Mouse (Mus musculus) right cerebral cortex, postnatal 10 days (tissue): ENCODE data around the gene Pfkfb4.
A peak's percentile ranks its signal among the peaks of the same experiment; 100 is the strongest.

ENCODE experiments used
- DNase-seq, 2 experiments: peaks; one replicate each; pipeline ENCODE4 v3.0.0; 2021; ENCODE audit warnings: low spot score in 2 of 2

Pfkfb4 gene

GRCm38 (mm10) chr9:108991428-108992084 lies at the start of gene Pfkfb4:
TSS of gene Pfkfb4 (plus strand) at chr9:108991778.
- peak; percentile 96 to 98 for DNase-seq

GRCm38 (mm10) chr9:108945111-108945510 lies 46.5 kb upstream of the Pfkfb4 start:
- no peak for DNase-seq

DNA sequence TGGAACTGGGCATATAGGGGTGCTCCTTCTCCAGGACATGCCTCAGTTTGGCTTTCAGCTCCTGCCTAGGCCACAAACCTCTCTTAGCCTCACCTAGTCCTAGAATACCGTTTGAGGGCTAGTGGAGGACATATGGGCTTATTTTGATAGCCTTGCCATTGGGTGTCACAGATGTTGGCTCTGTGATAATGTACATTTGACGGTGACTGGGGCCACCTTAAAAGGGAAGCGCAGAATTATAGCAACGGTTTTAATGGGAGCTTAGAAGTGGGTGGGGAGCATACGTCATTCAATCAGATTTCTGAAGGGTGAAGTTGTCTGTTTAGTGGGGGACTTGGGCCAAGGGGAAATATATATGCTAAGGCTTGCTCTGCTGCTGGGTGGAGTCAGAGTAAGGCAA lies 46.0 kb upstream of the Pfkfb4 start:
- DNase-seq: no peak

DNA sequence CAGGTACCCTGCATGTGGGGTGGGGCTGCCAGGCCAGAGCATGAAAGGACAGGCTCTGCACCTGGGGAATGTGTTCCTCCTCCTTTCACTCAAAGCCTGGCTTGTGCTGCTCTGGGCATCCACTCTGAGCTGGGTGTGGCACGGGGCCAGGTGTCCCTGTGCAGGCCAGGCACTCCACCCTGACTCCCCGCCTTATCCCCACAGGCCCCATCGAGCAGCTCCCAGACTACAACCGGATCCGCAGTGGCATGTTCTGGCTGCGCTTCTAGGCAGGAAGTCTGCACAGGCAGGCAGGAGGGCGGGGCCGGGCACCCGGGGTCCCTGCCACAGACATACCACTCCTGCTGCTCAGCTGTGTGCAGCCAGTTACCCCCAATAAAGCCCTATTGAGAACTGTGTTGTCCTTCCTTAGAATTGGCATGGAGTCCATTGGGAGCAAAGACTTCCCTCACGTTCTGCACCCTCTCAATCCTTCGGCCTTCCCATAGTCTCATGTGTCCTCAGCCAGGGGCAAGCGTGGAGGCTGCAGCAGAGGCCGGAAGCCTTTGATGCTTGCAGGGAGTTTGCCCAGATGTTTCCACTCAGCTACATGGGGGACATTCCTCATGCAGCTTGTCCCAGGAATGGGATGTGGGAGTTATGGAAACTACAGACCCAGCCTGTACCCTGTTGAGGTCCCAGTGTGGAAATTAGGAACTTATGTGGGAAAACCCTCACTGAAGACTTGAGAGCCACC lies 42.2 kb upstream of the Pfkfb4 start:
- no peak for DNase-seq

GRCm38 (mm10) chr9:108949967-108950728 lies 41.4 kb upstream of the Pfkfb4 start:
- DNase-seq: no peak

GRCm38 (mm10) chr9:108953081-108953636 lies 38.4 kb upstream of the Pfkfb4 start, which contains the start of gene Col7a1:
TSS of gene Col7a1 (plus strand) at chr9:108953586.
- no peak for DNase-seq

- no peak for DNase-seq
Observed at GRCm38 (mm10) chr9:108955241-108955640, 36.3 kb upstream of the Pfkfb4 start.

GRCm38 (mm10) chr9:108955846-108956245 lies 35.7 kb upstream of the Pfkfb4 start:
- no peak for DNase-seq

DNA sequence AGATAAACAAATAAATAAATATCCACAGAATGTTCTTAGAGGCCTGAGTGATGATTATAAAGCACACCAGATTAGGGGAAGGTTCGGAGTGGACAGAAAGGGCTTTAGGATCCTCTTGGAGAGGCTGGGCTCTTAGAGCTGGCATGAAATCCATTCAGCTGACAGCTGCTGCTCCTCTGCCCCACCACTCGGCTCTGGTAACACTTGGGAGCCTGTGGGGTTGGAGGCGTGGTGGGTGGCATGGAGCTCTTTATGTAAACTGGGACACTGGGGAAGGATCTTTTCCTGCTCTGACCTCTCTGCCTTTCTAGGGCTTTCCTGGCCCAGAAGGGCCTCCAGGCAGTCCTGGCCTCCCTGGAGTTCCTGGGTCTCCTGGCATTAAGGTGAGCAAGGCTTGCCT lies 28.0 kb upstream of the Pfkfb4 start:
- no peak for DNase-seq

DNA sequence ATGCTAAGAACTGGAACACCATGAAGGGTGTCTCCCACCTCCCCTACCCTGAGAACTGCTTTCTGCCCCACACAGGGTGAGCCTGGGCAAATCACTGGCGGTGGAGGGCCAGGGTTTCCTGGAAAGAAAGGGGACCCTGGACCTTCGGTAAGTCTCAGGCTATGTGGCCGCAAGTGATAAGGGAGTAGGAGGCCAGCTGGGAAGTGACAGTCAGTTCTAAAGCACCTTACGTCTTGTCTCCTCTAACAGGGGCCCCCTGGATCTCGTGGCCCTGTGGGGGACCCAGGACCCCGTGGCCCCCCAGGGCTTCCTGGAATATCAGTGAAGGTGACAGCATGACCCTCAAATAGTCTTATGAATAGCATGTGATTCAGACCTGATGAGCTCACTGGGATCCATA lies 27.2 kb upstream of the Pfkfb4 start:
- DNase-seq: no peak

DNA sequence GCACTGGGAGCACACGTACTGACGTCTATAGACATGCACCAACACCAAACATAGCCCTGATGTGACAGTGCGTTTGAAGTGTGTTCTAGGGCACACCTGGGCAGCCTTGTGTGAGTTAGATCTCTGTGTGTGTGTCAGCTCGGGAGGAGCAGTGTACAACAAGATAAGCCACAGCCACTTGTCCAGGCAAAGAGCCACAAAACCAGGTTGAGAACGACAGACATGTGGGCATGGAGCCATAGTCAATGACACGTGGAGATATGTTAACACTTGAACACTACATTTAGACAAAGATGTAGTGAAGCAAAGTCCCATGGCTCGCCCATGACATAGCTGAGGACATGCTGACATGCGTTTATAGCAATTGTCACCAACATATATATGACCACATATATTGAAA lies 21.0 kb upstream of the Pfkfb4 start:
- DNase-seq: no peak

DNA sequence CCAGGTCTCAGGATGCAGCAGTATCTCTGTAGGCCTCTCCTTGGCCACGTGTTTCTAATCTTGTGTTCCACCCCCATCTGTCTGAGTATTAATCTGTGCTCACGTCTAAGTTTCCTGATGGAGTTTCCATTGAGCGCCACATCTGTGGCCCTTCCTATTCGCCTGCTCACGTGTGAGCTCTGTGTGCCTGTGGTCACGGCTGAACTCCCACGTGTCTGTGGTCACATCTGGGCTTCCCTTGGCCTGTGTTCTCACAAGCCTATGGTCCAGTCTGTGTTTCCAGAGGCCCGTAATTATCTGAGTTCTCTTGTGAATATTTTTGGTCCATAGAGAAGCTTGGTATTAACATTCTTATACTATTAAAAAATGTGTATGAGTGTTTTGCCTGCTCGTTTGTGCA lies 15.1 kb upstream of the Pfkfb4 start:
- DNase-seq: no peak

- DNase-seq: no peak
Observed at GRCm38 (mm10) chr9:108977966-108978365, 13.6 kb upstream of the Pfkfb4 start.

DNA sequence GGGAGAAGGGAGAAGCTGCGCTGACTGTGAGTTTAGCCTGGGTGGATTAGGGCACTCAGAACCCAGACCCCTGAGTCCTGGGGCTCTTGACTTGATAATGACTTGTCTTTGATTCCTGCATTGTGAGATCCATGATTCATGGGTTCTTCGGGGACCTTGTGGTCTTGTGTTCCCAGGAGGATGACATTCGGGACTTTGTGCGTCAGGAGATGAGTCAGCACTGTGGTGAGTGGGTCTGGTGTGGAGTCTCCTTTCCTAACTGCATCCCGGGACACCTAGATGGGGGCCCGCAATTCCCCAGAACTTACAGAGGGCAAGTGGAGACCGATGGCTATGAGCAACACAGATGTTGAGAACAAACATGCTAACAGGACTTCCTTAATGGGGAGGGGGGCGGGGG lies 9.1 kb upstream of the Pfkfb4 start:
- DNase-seq: no peak

- no peak for DNase-seq
Observed at GRCm38 (mm10) chr9:108983209-108983608, 8.4 kb upstream of the Pfkfb4 start.

- no peak for DNase-seq
Observed at GRCm38 (mm10) chr9:108985710-108986109, 5.9 kb upstream of the Pfkfb4 start, which contains the start of gene Ucn2. TSS of gene Ucn2 (plus strand) at chr9:108986010.

DNA sequence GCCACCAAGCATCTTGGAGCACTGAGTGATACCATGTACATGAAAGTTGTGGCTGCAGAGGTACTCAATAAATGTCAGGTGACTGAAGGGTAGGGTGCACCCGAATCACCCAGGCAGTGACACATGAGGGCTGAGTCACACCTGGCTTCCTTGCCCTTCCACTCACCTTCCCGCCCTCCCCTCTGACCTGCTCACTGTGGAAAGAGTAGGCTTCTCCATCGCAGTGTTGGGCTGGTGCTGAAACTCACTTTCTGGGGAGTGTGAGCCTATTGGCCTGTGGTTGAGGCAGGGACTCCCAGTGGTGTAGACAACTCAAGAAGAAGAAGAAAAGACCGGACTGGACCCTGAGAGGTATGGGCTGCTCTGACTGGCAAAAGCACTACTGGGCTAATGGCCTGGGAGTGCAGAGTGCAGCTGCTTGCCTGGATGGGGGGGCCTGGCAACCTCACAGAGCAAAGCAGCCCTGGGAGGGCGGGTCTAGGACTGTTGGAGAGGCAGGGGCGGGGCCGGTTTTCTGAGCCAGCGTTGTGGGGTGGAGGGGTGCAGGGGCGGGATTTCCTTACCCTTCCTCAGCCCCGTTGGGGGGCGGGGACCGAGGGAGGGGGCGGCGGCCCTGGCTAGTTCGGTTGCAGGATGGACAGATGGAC lies 3.8 kb upstream of the Pfkfb4 start:
- peak in 1 of 2 experiments; percentile 51 for DNase-seq

DNA sequence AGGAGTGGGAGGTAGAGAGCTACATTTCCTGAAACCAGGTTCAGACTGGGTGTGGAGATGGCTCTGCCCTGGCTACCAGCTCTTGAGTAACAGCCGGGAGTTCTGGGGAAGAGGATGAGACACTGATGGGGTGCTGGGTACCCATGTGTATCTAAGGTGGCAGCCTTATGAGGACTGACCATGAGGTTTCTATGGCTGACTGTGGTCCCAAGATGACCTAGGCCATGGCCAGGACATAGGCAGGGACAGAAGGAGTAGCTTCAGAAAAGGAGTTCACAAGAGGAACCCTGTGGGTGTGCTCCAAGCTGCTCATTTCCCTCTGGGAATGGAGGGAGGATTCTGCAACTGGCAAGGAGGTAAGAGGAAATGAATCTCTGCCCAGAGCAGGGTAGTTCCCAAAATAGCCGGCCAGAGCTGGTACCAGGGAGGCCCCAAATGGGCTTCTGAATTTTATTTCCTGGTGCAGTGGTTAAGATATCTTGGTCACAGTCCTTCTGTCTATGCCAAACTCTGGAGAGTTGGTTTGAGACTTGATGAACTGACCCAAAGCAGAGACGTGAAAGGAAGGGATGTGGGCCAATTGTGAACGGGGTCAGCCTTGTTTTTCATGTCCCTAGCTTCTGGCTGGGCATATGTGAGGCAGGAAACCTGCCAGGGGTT lies 1.6 kb upstream of the Pfkfb4 start:
- peak; percentile 45 to 47 for DNase-seq

GRCm38 (mm10) chr9:108990462-108990820 lies 1.1 kb upstream of the Pfkfb4 start:
- peak in 1 of 2 experiments; percentile 38 for DNase-seq

DNA sequence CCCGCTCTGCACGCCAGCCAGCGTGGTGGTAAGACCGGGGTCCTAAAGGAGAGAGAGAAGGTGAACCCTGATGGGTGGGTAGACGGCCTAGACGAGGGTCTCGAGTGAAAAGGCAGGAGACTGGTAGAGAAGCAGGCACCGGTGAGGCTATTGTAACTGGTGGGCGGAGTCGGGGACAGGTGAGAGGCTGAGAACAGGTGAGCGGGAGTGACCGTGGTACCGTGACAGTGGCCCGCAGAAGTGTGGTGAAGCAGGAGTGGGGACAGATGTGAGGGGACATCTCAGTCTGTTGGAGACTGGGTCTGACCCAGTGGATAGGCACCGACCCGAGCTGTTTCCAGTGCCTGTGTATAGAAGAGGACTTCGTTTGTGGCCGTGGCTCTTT lies 499 bp downstream of the Pfkfb4 start:
- DNase-seq: no peak

DNA sequence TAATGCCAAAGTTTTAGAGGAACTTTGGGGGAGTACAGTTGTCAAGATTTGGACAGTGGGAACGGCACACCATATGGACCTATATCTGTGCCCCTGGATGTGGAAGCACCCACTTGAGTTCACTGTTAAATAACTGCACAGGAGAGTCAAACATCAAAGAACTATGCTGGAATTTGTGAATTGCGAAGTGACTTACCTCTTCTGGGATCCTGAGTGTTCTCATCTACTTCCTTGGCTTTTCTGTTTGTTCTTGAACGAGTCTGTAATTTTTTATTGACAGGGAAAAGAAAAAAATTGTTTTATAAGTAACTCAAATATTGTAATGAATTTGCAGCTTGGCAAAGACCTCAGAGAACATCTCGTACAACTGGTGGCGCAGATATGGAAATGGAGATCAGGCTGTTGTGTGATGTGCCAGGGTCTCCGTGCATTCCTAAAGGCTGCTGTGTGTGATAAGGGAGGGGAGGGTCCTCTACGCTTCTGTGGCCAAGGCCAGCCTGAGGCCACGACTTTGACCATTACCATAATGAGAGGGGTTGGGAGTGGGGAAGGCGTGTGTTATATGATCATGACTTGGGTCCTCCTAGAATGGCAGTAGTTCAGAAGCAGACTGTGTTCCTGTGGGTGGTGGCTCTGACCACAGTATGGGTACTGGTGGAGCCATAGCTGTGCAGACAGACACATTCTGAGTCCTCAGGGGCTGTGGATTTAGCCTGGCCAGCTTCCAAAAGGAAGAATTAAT lies 1.2 kb downstream of the Pfkfb4 start:
- DNase-seq: no peak
